Mouse (Mus musculus) cerebellum, adult 11 months (tissue): ENCODE data around the gene AL731706.2.
A peak's percentile ranks its signal among the peaks of the same experiment; 100 is the strongest.
"Not testable (repeated sequence)": the region's sequence is repeated elsewhere in the genome, so short reads cannot be mapped to it uniquely, and the experiment has no call there.

Source experiments
- DNase-seq: peaks from one replicate; pipeline ENCODE4 v3.0.0; 2022

Gene AL731706.2

GRCm38 (mm10) chr2:136885579-136885978, at the start of gene AL731706.2:
Gene AL731706.2 (minus strand): TSS chr2:136885679.
- no peak for DNase-seq

- no peak for DNase-seq
Observed at GRCm38 (mm10) chr2:136921003-136921408, 35.5 kb upstream of the AL731706.2 start.

DNA sequence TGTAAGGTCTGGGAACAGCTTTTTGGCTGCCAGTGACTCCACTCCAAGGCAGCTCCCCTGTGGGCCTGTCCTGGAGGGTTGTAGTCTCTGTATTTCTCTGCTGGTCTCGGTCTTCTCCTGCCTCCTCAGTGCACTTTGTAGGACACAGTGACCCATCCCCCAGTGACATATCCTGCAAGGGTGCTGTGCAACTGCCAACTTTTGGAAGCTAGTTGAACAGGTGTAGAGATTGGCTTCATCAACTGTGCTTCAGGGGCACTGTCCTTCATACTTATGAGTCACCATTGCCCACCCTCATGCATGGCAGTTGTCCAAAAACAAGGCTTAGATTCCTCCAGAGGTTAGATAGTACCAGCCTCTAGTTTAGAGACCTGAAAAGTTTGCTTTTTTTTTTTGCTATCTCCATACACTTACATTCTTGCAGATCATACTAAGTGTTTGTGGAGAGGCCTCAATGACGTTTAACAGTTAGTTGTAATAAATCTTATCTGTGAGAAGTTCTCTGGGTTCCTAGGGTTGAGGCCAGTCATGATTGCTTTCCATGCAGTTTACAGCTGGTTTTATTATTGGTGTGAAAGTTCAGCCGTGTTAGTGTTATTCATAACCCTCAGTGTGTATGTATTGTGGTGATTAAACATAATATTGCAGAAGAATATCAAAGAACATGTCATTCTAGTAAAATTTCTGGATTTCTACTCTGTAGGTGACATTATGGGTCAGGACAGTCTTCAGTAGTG, 34.9 kb upstream of the AL731706.2 start:
- DNase-seq, result no peak

- DNase-seq, result no peak
Observed at GRCm38 (mm10) chr2:136919433-136919832, 34.0 kb upstream of the AL731706.2 start.

DNA sequence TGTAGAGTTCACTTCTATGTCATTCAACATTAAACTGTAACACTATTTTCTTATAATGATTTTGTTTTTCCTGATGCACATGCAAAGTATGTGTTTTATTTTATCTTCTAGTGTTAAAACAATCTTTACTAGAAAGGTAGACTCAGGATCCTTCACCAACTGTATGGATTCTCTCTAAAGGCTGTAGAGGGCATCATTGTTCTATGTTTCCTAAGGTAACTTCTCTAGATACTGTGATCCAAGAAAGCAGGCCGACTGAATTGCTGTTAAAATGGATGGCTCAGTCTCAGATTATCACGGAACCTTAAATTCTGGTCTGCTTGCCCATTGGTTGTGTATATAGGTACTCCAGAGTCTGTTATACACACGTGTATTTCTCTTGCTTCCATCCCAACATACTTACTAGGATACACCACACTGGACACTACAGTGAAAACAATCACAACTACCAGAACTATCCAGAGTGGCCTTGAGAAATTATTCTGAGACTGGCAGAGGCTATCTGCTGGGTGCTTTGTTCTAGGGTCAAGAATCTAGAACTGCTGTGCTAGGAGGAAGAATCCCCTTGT, 28.9 kb upstream of the AL731706.2 start:
- DNase-seq, result no peak

GRCm38 (mm10) chr2:136913021-136913420, 27.5 kb upstream of the AL731706.2 start:
- no peak for DNase-seq

GRCm38 (mm10) chr2:136911958-136912411, 26.5 kb upstream of the AL731706.2 start:
- no peak for DNase-seq

DNA sequence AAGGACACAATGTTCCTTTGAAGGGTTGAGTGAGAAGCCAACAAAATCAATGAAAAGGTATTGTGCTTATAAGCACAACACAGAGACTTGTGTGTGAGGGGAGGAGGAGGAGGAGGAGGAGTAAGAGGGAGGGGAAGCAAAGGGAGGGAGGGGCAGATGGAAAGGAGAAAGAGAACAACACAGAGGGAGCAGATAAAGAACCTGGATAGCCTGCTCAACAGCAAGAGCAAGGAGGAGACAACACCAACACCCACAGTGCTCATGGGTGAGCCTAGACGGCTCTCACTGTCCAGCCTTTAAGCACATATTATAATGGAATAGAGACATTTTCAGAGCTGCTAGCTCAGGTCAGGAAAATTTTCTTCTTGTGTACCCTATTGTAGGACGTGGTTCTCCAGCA, 23.8 kb upstream of the AL731706.2 start:
- no peak for DNase-seq

DNA sequence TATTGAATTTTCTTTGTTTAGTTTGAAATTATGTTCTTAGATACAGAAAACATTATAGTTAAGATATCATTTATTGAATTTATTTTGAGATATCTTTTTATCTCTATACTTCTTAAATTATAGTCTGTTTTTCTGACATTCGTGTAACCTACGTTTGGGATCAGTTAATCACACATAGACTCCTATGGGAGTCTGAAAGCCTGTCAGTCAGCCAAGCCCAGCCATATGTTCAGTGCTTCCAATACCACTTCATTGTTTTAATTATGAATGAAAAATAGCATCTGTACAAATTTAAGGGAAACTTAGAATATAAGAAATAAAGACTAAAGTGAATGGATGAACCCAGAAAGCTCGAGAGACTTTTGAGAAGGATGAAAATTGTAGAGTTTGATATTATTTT, 23.1 kb upstream of the AL731706.2 start:
- DNase-seq, result no peak

DNA sequence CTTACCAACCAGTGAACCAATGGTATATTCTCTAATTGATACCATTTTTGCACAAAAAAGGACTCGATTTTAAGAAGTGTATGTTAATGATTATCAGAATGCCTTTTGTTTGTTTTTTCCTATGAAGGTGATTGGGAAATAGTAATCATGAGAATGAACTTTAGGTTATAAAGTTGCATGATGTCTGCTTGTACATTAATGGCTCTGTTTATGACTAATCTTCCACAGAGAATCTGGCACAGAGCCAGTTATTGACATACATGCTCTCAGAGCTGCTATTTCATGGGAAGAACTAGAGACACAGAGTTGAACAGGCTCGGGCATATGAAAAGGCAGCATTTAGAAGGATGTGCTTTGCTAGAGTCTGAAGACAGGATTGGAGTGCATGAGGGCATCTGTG, 10.7 kb upstream of the AL731706.2 start:
- no peak for DNase-seq

DNA sequence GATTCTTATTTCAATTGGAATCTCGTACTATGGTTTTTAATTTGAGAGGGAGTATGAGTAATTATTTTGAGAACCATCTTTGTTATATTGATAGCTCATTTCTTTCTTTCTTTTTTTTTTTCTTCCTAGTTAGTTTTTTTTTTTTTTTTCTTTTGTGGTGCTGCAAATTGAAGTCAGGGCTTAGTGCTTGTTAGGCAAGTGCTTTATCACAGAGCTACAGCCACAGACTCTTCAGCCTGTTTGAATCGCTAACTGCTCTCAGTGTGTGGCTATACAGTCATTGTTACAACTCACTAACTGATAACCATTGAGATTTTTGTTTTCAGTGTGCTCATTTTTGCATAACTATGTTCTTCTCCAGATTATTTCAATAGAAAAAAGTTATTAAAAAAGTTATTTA, 9.0 kb upstream of the AL731706.2 start:
- no peak for DNase-seq

DNA sequence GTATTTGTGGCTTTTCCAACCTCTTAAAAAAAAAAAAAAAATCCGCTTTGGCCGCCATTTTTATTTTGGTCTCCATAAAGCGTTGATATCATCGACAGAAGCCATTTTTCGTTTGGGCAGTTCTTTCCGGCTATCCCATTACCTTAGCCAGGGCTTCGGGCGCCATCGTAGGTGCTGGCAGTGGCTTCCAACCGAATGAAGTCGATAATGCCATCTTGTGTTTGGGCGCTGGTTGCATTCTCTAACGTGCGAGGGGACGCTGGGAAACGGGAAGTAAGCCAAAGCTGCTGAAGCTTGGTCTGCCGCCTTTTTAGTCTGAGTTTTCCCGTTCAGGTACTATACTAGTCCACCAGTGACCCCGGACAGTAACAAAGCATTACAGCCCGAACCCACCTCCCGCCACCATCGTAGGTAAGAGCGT, 6.5 kb upstream of the AL731706.2 start:
- peak; percentile 96 for DNase-seq

- peak; percentile 99 for DNase-seq
Observed at GRCm38 (mm10) chr2:136891068-136891950, 5.8 kb upstream of the AL731706.2 start, which contains the start of the genes Slx4ip, AL731706.1 and Mkks. Gene Slx4ip (plus strand): TSS chr2:136891218. Gene AL731706.1 (minus strand): TSS chr2:136891389. Gene Mkks (minus strand): TSS chr2:136891389.

GRCm38 (mm10) chr2:136890716-136891067, 5.2 kb upstream of the AL731706.2 start:
- DNase-seq, result not testable (repeated sequence)

GRCm38 (mm10) chr2:136886846-136887245, 1.4 kb upstream of the AL731706.2 start:
- no peak for DNase-seq

- DNase-seq, result no peak
Observed at GRCm38 (mm10) chr2:136854543-136855388, 30.7 kb downstream of the AL731706.2 start.

DNA sequence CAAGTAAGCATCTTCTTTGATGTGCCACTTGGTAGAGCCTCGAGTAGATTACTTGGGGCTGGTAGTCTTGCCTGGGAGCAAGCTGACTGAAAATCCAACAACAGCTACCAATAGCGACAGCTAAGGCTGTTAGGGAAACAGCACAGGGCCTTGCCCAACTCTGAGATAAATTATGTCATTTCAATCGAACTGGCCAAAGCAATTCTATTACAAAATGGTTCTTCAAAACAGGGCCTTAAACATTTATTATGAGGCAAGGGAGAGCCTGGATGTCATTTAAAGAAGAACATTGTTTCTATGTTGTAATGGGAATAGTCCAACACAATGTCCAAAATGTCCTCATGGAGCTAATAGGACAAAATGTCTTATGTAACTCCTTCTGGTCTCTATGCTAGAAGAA, 35.1 kb downstream of the AL731706.2 start:
- DNase-seq, result no peak

- DNase-seq, result no peak
Observed at GRCm38 (mm10) chr2:136837994-136838393, 47.5 kb downstream of the AL731706.2 start.

DNA sequence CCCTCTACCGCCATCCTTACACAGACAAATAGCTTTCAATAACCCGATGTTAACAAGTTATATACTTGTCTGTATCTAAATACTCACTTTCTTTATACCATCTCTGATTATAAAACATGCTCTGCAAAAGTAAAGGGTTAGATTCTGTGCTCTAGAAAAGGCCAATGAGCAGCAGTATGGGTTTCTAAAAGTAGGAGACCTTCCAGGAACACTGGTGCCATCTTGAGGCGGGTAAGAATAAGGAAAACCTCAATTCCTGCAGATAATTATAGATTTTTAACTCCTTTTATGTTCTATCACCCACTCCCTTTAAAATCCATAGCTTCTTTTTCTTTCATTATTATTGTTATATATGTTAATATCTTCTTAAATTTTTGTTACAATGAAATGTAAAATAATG, 49.6 kb downstream of the AL731706.2 start:
- peak; percentile 41 for DNase-seq
